Mouse (Mus musculus): ENCODE measurements around the gene Kcne4.
A peak's percentile ranks its signal among the peaks of the same experiment; 100 is the strongest.

The Kcne4 gene

DNA sequence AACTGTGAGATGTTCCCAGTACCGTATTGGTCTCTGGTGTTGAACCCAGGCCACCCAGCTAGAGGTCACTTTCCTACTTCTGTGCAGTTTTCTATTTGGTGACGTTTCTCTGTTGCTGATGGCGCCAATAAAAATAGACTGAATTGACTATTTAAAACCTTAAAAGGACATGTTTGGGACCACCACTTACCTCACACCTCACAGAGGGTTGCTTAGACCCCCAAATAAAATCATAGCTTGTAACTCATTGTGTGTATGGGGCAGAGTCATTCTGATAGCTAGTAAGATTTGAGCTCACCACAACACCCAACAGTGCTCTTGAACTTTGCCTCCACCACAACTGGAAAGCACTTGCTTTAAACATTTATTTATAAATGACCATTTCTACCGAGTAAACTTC, 43.0 kb downstream of the Kcne4 start:
- DNase-seq (ENCODE audit: low spot score), result no peak

DNA sequence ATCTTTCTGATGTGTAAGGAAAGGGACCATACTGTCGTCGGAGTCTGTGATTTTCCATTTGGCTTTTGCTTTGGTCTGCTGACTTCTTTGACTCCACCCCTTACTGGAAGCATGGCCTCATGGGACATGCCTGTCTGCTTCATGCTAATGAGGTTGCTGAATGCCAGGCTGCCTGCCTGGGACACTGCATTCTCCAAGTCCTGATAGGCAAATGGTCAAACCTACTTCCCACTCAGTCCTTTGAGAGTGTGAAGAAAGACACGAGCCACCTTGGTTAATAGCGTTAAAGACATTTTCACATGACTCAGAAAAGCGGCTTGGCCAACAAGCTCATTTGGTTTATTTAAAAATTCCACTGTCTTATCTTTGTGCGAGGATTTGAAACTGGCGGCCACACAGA, 43.5 kb downstream of the Kcne4 start:
- peak; percentile 37 for DNase-seq (ENCODE audit: low spot score)

DNA sequence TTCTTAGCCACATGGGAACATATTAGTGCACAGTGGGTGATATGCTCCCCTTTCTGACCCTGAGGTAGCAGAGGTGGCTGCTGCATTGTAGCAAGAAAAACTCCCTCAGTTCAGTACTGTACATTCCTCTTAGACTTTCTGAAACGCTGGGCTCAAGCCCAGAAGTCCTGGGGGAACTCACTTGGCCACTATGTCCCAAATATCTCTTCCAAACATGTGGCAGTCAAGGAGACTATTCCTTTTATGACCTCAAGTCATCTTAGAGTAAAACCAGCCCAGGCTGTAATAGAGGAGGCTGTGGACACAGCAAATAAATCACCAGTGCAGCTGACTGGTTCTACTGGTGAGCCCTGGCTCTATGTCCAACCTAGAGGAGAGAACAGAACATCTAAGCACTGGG, 45.7 kb downstream of the Kcne4 start:
- DNase-seq (ENCODE audit: low spot score), result peak; percentile 4

DNA sequence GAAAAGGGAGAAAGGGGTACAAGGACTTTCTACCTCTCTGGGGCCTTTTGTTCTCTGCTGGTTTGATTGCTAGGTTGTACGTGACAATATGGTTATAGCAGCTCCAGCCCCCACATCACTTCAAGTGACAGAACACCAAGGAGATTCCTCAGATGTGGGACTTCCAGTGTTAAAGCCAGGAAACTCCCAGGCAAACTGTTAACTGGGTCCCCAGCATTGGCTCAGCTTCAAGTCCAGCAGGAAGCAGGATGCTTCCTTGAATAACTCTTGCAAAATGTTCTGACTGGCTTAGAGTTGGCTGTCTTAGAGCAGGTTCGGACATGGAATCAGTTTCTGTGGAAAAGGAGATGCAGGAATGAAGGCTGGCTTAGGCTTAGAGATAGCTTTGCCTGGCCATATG, 47.3 kb downstream of the Kcne4 start:
- DNase-seq (ENCODE audit: low spot score), result peak; percentile 26

DNA sequence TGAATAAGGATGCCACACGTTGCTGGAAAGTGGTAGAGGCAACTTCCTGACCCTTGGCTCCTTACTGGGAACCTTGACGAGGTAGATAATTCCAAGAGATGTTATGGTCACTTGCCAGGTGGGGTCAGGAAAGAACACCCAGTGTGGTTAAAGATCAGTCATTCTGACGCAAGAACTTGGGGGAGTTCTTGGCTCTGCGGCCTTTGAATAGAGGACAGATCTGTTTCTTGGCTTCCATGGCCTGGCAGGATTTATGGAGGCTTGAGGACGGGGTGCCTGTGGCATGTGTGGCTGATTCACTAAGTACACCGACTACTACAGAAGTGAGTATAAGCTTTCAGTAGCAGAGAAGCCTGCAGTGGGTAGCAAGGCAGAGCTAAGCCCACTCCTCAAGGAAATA, 47.8 kb downstream of the Kcne4 start:
- peak; percentile 38 for DNase-seq (ENCODE audit: low spot score)

DNA sequence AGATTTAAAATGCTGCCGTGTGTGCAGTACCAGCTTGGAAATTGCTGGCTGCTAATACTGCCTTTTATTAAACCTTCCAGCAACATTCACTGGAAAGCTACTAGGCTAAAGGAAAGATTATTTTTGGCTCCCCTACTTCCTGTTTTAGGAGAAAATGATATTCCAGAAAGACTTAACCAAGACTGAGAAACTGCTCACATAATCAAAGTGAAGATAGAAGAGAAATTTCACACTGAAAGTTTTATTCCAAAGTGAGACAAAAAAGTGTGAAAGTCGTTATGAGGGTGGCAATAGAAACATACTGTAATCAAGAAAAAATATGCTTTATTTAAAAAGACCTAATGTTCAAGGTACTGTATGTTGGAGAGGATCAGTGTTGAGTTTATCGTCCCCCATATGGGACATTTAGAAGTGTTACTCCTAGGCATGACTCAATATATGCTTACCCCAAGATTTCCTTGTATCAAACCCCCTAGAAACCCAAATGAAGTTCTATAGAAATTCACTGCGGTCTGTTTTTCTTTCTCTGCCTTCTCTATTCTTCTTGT, 48.3 kb downstream of the Kcne4 start:
- no peak for DNase-seq (ENCODE audit: low spot score)

DNA sequence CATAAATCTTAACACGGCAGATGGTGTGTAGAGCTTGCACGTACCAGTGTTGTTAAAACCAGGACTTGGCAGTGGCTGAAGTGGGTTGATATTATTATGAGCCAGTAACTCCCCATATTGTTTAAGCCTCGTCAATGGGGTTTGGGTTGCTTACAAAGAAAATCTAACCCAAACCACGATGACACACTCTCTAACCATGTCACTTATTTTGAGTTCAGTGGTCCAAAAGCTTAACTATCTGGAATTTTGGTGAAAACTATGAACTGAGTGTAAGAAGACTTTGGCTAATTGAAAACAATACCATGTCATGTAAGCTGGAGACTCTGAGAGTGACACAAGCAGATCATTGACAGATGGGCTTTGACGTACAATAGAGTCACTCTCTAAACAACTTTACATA, 49.4 kb downstream of the Kcne4 start:
- no peak for DNase-seq (ENCODE audit: low spot score)

DNA sequence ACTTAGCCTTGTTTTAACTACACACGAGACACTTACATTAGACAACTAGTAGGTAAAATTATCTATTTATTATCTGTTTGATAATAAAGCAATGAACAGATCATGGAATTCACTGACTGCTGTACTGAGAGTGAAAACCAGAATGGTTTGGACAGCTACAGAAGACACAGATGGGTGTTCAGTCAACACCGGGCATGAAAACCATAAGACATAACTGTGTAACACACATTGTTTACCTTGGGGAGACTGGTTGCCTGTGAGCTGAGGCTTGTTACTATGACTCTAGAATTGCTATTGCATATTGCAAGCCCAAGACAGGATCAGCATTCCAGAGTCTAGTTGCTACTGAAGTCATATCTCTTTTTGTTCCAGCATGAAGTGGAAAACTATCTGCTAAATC, 49.9 kb downstream of the Kcne4 start:
- no peak for DNase-seq (ENCODE audit: low spot score)

Data from urinary bladder, postnatal 14 days (tissue).